Mouse (Mus musculus) CH12.LX (cell line): ENCODE data around the gene Ppih.

Experiments
- CHD2 ChIP-seq: IDR thresholded peaks from 2 replicates; pipeline ENCODE4 v1.6.1; 2011; ENCODE audit warnings: low read length, improper control_type of control experiment
- CTCF ChIP-seq, 2 experiments: IDR thresholded peaks in 1 of 2; conservative IDR thresholded peaks in 1 of 2; 2 replicates each; pipeline ENCODE4 v1.5.1; 2011 to 2012; ENCODE audit warnings: low read depth in 2 of 2, low read length in 2 of 2, improper control_type of control experiment in 1 of 2, inconsistent platforms in 1 of 2, mild to moderate bottlenecking in 1 of 2, moderate library complexity in 1 of 2
- EP300 ChIP-seq: IDR thresholded peaks from 2 replicates; pipeline ENCODE4 v1.6.1; 2011; ENCODE audit warnings: low read length, improper control_type of control experiment
- ETS1 ChIP-seq: conservative IDR thresholded peaks from 2 replicates; pipeline ENCODE4 v1.6.1; 2012; ENCODE audit warnings: low read depth, mild to moderate bottlenecking, inconsistent platforms, low read length, improper control_type of control experiment, moderate library complexity
- MAFK ChIP-seq: IDR thresholded peaks from 2 replicates; pipeline ENCODE4 v1.6.1; 2011; ENCODE audit warnings: low read length, improper control_type of control experiment; ENCODE audit not compliant: insufficient replicate concordance
- MXI1 ChIP-seq: IDR thresholded peaks from 2 replicates; pipeline ENCODE4 v1.6.1; 2011; ENCODE audit warnings: mild to moderate bottlenecking, low read depth, low read length, improper control_type of control experiment
- POLR2A ChIP-seq: IDR thresholded peaks from 2 replicates; pipeline ENCODE4 v1.6.1; 2011; ENCODE audit warnings: low read depth, mild to moderate bottlenecking, improper control_type of control experiment, low read length
- POLR2AphosphoS2 ChIP-seq: IDR thresholded peaks from 2 replicates; pipeline ENCODE4 v1.6.1; 2011; ENCODE audit warnings: low read depth, low read length, improper control_type of control experiment
- TCF12 ChIP-seq: IDR thresholded peaks from 2 replicates; pipeline ENCODE4 v1.6.1; 2014; ENCODE audit warnings: low read depth, mild to moderate bottlenecking, inconsistent platforms, low read length, improper control_type of control experiment
- USF1 ChIP-seq: IDR thresholded peaks from 2 replicates; pipeline ENCODE4 v1.6.1; 2014; ENCODE audit warnings: low read depth, mild to moderate bottlenecking, inconsistent platforms, low read length, improper control_type of control experiment

GRCm38 (mm10) chr4:119259344-119260254 is 60.7 kb downstream of the Ppih start:
- TF ChIP-seq CTCF (conservative IDR thresholded peaks at IDR 0.05 in 1 of 2, IDR thresholded peaks at IDR 0.05 in 1 of 2; ENCODE audit: low read depth in 2 of 2, low read length in 2 of 2) (peak in 1 of 2 experiments; percentile 45; a peak in 2 of 4 replicates), USF1 (no peak), TCF12 (no peak), MXI1 (no peak), ETS1 (no peak), MAFK (no peak), CHD2 (no peak), POLR2AphosphoS2 (no peak), POLR2A (no peak), EP300 (no peak)
